Mouse (Mus musculus): ENCODE measurements around the gene Gm9945.

Gene Gm9945

GRCm38 (mm10) chr11:53522930-53523329 lies 43.0 kb downstream of the Gm9945 start:
- DNase-seq (ENCODE audit: low spot score): no peak

GRCm38 (mm10) chr11:53523545-53524405 lies 43.8 kb downstream of the Gm9945 start:
- DNase-seq (ENCODE audit: low spot score): no peak

GRCm38 (mm10) chr11:53524905-53525304 lies 44.9 kb downstream of the Gm9945 start:
- peak; percentile 29 for DNase-seq (ENCODE audit: low spot score)

- DNase-seq (ENCODE audit: low spot score): peak; percentile 66
Measured at GRCm38 (mm10) chr11:53525461-53525860, 45.5 kb downstream of the Gm9945 start.

GRCm38 (mm10) chr11:53528397-53529252 lies 48.7 kb downstream of the Gm9945 start:
- no peak for DNase-seq (ENCODE audit: low spot score)

- peak; percentile 90 for DNase-seq (ENCODE audit: low spot score)
Measured at GRCm38 (mm10) chr11:53529253-53529557, 49.2 kb downstream of the Gm9945 start.

GRCm38 (mm10) chr11:53530001-53530400 lies 50.0 kb downstream of the Gm9945 start:
- DNase-seq (ENCODE audit: low spot score): no peak

Measured in adipocyte (in vitro differentiated cells).